Mouse (Mus musculus) cerebellum, adult 8-10 months (tissue): ENCODE results near the gene Tenm4.

Experiments
- DNase-seq: peaks from one replicate; pipeline ENCODE4 v3.0.0; 2022

The Tenm4 gene

DNA sequence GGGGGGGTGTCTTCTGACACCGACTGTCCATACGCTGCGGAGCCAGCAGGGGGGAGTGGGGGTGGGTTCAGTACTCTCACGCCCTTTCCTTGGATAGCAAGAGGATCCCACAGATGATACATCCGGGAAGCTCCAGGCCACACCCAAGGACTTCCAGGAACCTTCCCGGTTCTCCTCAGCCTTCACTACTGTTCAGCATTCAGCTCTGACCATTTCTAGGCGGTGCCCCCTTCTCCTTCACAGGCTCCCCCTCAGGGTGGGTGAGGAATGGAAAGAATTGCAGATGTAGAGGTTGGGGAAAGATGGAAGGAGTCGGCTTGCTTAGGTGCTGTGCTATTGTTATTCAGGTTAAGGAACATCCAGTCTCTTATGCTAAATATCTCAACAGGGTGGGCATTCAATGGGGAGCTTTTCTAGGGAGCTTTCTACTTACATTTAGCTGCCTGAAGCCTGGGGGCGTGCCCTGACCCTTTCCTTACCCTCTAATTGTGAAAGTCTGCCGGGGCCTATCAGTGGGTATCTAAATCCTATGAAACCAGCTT lies 33.8 kb downstream of the Tenm4 start:
- no peak for DNase-seq

DNA sequence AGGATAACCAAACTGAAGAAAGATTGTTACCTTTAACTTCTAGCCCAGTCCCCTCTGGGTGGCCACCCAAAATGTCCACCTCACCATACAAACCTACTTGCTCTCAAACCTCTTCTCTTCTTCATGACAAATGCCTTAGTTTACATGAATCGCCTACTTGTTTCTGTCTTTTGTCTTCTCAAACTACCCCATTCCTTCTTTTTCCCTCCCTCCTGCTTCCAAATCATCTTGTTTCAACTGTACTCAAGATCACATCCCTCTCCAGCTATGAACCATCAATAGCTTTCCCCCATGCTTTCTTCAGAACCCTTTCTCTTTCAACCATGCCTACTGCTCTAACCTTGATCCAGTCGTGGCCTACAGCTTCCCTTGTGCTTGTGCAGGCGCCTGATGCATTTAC lies 36.0 kb downstream of the Tenm4 start:
- DNase-seq, result no peak

- peak; percentile 12 for DNase-seq
Observed at GRCm38 (mm10) chr7:96209783-96210524, 38.9 kb downstream of the Tenm4 start.

GRCm38 (mm10) chr7:96210525-96211369 lies 39.7 kb downstream of the Tenm4 start:
- peak; percentile 9 for DNase-seq

GRCm38 (mm10) chr7:96211618-96212021 lies 40.6 kb downstream of the Tenm4 start:
- peak; percentile 12 for DNase-seq

DNA sequence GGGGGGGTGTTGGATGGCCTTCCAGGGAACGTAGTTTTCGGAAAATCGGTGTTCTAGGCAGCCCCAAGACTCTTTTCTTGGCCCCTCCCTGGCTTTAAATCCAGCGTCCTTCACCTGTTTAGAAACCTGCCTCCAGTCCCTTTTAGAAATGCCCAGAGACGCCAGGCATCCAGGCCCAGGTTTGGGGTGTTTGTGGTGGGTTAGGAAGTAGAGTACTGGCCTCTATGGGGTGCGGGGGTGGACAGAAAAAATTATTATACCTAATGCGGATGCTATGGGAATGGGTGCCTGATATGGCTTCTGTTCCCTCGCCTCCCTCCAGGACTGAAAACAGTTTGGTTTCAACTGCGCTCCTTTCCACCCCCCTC lies 41.2 kb downstream of the Tenm4 start:
- DNase-seq, result no peak

- peak; percentile 5 for DNase-seq
Observed at GRCm38 (mm10) chr7:96212592-96213541, 41.8 kb downstream of the Tenm4 start.

DNA sequence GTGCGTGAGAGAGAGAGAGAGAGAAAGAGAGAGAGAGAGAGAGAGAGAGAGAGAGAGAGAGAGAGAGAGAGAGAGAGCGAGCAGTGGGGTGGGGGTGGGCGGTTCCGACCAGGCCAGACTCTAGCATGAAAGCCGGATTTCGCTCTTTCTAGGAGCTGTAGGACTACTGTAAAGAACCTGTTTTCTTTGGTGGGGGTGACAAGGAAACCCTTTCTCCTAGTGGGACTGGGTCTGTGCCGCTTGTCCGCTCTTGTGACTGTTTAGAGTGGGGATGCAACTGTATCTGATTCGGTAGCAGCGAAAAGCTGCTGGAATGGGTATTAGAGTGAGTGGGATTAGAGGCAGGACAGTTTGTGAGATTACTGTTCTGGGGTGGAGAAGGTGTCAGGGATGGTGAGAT lies 42.7 kb downstream of the Tenm4 start:
- no peak for DNase-seq

GRCm38 (mm10) chr7:96214876-96215275 lies 43.8 kb downstream of the Tenm4 start:
- DNase-seq, result no peak

DNA sequence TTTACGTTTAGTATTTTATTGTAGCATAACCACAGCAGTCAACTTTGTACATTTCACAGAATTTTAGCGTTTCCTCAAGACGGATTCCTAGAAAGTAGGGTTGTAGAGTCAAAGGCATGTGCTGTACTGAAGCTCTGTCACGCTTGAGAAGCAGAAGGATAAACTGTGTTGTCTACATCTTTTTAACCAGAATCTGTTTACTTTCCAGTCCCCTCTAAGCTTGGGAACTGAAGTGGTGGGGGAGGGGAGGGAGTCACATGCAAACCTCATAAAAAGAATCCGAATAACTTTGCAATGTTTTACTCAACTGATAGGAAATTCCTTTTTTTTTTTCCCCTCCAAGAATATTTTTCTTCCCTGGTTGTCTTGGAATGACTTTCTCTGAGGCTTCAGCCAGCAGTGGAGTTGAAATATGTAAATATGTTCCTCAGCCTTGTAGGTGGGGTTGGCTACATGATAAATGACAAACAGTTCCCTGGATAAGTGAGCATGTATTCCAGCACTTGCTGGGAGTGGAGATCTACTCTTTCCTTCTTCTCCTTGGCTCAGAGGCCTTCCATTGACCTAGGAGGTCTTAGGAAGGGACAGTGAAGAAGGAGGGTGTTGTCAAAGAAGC lies 45.0 kb downstream of the Tenm4 start:
- no peak for DNase-seq

DNA sequence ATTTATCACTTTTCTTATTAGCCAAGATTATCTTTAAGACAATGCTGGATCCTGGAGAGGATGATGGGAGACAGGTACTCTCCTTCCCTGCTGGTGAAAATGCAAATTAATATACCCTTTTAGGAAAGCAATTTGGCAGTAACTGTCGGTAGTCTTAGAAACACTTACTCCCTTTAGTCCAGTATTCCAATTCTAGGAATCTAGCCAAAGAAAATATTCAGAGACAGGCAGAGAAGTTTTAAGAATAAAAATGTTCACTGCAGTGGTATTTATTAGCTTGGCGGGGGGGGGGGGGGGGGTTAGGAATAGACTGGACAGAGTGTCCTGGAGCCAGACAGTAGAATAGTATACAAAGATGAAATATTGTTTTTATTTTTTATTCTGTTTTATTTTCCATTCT lies 48.3 kb downstream of the Tenm4 start:
- DNase-seq, result no peak

DNA sequence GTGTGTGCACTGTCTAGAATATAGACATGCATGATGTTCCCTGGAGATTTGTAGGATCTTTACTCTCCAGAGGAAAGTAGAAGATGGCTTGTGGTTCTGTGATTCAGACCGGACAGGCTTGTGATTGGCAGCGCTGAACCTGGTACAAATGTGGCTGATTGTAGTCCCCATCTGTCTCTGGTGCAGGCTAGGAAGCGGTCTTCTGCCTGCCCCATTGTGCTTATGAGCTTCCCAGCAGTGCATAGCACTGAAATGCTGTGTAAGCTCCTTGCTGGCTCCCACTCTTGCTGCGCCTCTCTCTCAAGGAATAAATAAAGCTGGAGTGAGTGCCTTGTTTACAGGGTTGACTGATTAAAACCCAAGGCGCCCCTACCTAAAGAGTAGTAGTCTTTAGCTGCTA lies 49.6 kb downstream of the Tenm4 start:
- DNase-seq, result no peak

GRCm38 (mm10) chr7:96222569-96222968 lies 51.5 kb downstream of the Tenm4 start:
- DNase-seq, result no peak

DNA sequence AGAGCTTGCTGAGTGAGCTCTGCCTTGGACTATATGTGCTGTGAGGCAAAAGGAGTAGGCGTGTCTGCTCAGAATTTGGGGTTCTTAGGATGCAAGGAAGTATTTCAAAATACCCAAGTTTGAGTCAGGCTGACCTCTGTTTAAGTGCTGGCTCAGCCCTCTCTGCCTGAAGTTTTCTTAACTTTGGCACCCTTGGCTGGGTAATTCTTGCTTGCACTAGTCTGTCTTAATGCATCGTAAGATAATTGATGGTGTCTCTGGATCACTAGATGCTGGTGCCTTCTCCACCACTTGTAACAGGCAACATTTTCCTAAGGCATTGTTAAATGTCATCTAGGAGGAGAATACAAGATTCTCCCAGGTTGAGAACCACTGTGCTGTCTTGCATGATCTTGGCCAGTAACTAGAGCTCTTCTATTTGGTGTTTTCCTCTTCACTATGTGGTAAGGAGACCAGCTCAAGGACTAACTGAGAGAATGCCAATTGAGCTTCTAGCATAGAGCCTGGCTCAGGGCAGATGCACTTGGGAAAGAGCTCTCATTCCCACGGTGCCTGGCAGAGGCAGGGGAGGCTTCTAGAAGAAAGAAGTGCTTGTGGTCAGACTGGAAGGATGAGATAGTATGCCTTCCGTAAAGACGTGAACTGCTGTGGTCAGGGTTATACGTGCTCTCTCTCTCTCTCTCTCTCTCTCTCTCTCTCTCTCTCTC lies 57.7 kb downstream of the Tenm4 start:
- DNase-seq, result no peak

- DNase-seq, result no peak
Observed at GRCm38 (mm10) chr7:96230006-96230719, 59.1 kb downstream of the Tenm4 start.

GRCm38 (mm10) chr7:96230720-96231241 lies 59.7 kb downstream of the Tenm4 start:
- no peak for DNase-seq

GRCm38 (mm10) chr7:96235847-96236246 lies 64.8 kb downstream of the Tenm4 start:
- DNase-seq, result no peak

GRCm38 (mm10) chr7:96240661-96241060 lies 69.6 kb downstream of the Tenm4 start:
- no peak for DNase-seq

GRCm38 (mm10) chr7:96242328-96243185 lies 71.5 kb downstream of the Tenm4 start:
- DNase-seq, result no peak

DNA sequence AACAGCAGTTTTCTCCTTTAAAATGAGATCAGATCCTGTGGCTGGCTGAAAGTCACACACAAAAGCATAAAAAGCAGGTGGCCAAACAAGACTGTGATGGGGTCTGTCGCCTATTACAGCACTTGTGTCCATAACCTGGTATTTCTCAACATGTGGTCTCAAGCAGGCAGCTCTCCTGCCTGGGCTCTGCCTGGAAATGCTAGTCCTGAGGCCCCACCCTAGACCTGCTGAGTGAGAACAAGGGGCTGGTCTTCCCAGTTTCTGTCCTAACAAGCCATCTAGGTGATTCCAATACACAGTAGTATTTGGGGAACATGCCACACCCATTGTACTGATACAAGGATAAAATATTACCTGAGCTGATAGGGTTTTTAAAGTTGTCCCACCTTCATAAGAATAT lies 73.8 kb downstream of the Tenm4 start:
- no peak for DNase-seq
